Mouse (Mus musculus) c-Kit-negative CD71-positive TER-119-positive erythroid progenitor cells, embryonic 14.5 days (primary cell): ENCODE data around the gene Tbc1d16.
"Not testable (repeated sequence)": the region's sequence is repeated elsewhere in the genome, so short reads cannot be mapped to it uniquely, and the experiment has no call there.

Source experiments
- DNase-seq: peaks from one replicate; pipeline ENCODE4 v3.0.0-alpha.2; 2013; ENCODE audit warnings: low read depth, low spot score

Gene Tbc1d16

DNA sequence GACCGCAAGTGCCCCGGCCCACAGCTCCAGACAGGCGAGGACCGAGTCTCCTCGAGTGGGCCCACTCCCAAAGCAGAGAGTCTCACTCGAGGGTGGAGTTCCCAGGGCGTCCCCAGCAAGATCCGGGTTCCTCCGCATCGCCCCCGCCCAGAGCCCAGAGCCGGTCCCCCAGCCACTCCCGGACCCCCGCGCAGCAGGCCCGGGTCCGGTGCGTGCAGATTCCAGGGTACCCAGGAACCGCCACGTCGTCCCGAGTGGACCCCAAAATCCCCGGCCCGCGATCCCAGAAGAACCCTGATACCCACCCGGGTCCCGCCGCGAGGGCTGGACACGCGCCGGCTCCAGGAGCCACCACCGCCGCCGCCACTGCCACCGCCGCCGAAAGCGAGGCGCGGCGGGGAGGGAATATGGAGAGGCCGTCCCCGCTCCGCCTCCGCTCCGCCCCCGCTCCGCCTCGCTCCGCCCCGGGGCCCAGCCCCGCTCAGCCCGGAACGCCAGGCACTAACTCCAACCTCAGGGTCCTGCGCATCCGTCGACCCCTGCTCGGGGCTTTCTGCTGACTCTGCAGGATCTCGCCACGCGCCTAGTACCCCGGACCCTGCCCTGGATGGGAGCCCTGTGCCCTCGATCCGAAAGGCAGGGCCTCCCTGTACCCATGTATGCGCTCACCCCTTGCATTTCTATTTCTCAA is at the start of gene Tbc1d16, which contains the start of gene Ccdc40:
Gene Tbc1d16 (minus strand): TSS at position 409 of the 691 bp plus-strand sequence.
Gene Ccdc40 (plus strand): TSS at position 482 of the 691 bp plus-strand sequence.
- DNase-seq, result no peak

DNA sequence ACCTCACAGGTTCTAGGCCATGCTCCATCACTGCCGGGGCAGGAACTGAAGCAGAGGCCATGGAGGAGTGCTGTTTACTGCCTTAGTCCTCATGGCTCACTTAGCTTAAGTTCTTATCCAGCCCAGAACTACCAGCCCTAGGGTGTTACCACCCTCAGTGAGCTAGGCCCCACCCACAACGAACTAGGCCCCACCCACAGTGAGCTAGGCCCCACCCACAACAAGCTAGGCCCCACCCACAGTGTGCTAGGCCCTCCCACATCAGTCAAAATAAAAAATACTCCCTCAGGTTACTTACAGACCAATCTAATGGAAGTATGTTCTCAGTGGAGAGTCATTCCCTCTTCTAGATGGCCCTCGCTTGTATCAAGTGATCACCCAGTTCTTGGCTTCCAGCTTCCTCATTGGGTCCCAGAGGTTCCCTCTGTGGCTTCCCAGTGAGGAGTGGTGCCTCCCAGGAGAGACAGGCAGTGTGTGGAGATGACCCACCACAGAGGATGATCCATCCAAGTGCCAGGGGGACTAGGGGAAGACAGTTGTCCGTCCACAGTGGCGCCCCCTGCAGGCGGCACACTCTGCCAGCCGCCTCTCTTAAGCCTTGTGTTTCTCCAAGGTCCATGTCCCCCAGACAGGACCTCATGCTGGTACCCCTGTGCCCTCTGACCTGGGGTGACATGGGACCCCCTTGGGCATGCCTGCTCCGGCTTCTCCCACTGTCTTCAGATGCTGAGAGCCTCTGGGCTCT is 45.1 kb upstream of the Tbc1d16 start:
- no peak for DNase-seq

DNA sequence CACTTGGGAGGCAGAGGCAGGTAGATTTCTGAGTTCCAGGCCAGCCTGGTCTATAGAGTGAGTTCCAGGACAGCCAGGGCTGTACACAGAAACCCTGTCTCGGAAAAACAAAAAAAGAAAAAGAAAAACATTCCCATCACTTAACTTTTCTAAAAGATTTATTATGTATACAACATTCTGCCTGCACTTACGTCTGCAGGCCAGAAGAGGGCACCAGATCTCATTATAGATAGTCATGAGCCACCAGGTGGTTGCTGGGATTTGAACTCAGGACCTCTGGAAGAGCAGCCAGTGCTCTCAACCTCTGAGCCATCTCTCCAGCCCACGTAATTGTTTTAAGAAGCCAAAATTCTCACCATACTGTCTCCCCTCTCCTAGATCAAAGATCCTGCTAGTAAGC is 44.2 kb upstream of the Tbc1d16 start:
- not testable (repeated sequence) for DNase-seq

- DNase-seq, result no peak
Measured at GRCm38 (mm10) chr11:119268557-119269195, 40.4 kb upstream of the Tbc1d16 start.

- DNase-seq, result peak; percentile 88
Measured at GRCm38 (mm10) chr11:119267768-119268556, 39.7 kb upstream of the Tbc1d16 start, which contains the start of gene Gaa. Gene Gaa (plus strand): TSS chr11:119267887.

DNA sequence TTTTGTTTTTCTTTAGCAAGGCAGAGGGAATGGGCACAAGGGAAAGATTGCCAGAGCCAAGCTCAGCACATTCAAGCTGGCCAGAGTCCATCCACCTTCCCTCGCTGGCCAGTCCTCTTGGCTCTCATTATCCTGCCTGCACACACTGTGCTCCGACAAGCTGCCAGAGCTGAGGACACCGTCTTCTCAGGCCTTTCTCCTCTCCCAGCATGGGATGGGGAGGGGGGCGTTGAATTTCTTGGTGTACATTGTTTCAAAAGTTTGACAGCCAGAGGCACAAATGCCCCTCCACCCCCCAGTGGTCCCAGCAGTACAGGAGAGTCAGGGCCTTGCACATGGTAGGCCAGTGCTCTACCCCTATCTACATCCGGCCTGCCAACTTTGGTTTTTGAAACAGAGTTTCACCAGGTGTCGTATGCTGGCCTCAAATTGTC is 39.0 kb upstream of the Tbc1d16 start:
- no peak for DNase-seq

- DNase-seq, result no peak
Measured at GRCm38 (mm10) chr11:119265811-119266210, 37.5 kb upstream of the Tbc1d16 start.

DNA sequence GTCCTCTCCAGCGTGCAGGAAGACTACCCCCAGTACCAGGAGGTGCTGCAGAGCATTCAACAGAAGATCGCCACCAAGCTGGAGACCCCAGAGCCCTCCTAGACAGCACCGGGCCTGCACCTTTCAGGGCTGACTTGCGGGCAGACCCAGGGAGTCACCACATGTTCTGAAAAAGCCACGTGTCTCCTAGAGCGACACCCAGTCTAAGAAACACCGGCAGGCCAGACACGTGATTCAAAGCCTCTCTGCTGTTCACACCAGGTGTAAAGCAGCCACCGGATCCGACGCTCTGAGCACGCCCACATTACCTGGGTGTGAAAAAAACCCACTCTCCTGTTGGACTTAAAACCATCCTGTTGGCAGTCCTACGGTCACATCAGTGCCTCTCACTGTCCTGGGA is 36.1 kb upstream of the Tbc1d16 start:
- no peak for DNase-seq

- no peak for DNase-seq
Measured at GRCm38 (mm10) chr11:119259977-119260376, 31.7 kb upstream of the Tbc1d16 start.

- DNase-seq, result peak; percentile 52
Measured at GRCm38 (mm10) chr11:119258572-119259322, 30.4 kb upstream of the Tbc1d16 start.

DNA sequence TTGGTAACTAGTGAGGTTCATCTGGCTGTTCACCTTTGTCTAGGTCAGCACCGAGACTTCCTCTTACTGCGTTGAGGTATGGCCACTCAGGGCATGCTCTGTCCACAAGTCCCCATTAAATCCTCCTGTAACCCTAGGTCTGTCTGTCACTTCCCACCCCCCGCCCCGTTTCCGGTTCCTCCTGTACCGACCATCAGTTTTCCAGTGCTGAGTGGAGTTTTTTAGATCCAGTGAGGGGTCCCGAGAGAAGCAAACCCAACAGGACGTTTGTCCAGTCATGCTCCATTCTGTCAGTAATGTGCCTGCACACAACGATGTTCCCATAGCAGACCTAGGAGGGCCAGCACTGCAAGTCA is 29.9 kb upstream of the Tbc1d16 start:
- DNase-seq, result no peak

DNA sequence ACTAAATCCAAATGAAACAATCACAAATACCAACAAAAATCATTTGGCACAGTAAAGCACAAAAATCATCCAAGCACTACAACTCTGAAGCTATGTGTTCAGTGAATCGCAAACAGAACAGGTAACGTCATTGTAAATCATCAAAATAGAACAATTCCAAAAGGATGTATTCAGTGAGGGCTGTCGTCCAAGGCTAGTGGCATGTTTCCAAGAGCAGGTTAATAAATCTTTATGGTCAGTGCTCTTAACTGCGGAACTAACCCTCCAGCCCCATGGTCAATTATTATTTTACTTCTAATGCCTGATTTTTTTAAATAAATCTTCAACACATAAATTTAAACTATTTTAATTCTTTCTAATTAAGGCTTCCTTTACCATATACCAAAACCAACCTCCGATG is 28.3 kb upstream of the Tbc1d16 start:
- not testable (repeated sequence) for DNase-seq

GRCm38 (mm10) chr11:119252854-119253541 is 24.7 kb upstream of the Tbc1d16 start:
- DNase-seq, result no peak

- DNase-seq, result no peak
Measured at GRCm38 (mm10) chr11:119250998-119251397, 22.7 kb upstream of the Tbc1d16 start.

- peak; percentile 43 for DNase-seq
Measured at GRCm38 (mm10) chr11:119249011-119249410, 20.7 kb upstream of the Tbc1d16 start.

DNA sequence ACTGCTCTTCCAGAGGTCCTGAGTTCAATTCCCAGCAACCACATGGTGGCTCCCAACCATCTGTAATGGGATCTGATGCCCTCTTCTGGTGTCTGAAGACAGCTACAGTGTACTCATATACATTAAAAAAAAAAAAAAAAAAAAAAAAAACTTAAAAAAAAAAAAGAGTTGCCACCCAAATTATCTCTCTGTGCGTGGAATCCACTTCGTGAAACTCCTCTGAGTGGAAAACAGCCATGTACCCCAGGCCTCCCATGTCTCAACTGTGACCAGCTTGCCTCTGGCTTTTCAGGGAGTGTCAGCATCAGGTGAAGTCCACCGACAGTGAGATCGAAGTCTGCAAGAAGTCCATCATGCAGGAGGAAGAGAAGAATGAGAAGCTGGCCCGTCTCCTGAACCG is 17.2 kb upstream of the Tbc1d16 start:
- not testable (repeated sequence) for DNase-seq

GRCm38 (mm10) chr11:119239480-119239879 is 11.2 kb upstream of the Tbc1d16 start:
- DNase-seq, result no peak

- no peak for DNase-seq
Measured at GRCm38 (mm10) chr11:119238305-119238721, 10.0 kb upstream of the Tbc1d16 start.

- DNase-seq, result no peak
Measured at GRCm38 (mm10) chr11:119237568-119238304, 9.4 kb upstream of the Tbc1d16 start.

GRCm38 (mm10) chr11:119237007-119237406 is 8.7 kb upstream of the Tbc1d16 start:
- DNase-seq, result no peak
